ENCODE assay signal across 22 mouse cellular contexts in genomic region chr14:121747360-121747759, GRCm38 (mm10). TPM values are rescaled to one million over a fixed set of nuclear protein-coding genes. Genes with fewer than 3 reads are reported as not detected.
DNase-seq lines count a peak whose midpoint lies in the region; ATAC-seq and TF ChIP-seq lines count a peak whose summit lies in the region.
"Had no signal": no experiment of that assay in that cellular context is flagged by ENCODE, and none has a peak within 500 bp of the region (broad histone marks: within the 10 kb centered on the region; RNA-seq: fewer than 3 reads in every experiment).

No protein-coding gene starts in this region.

- H3K9ac ChIP-seq in hindbrain, embryonic 12.5 days: no peak overlapping the region
- no peak overlapping the region for H3K9ac ChIP-seq in hindbrain, embryonic 14.5 days
- H3K9ac ChIP-seq in hindbrain, embryonic 13.5 days: no peak overlapping the region
- no peak overlapping the region for H3K9ac ChIP-seq in hindbrain, postnatal 0 days (replicated peaks; ENCODE audit: low read length)
- H3K9ac ChIP-seq in kidney, postnatal 0 days (ENCODE audit: low read depth, low read length): no peak overlapping the region
- H3K9ac ChIP-seq in neural tube, embryonic 12.5 days: no peak overlapping the region
- H3K9ac ChIP-seq in neural tube, embryonic 15.5 days (replicated peaks): no peak overlapping the region

- no peak for DNase-seq in hindbrain, embryonic 14.5 days (ENCODE audit: low spot score)
- DNase-seq in hindbrain, postnatal 0 days (ENCODE audit: low spot score): no peak
- no peak for DNase-seq in kidney, postnatal 0 days (ENCODE audit: low spot score)
- DNase-seq in kidney, postnatal 36 days: no peak
- DNase-seq: adrenal gland, adult 2 months; adrenal gland, adult 8-10 months; adrenal gland, postnatal 10 days; adrenal gland, postnatal 14 days; adrenal gland, postnatal 25 days; adrenal gland, postnatal 36 days; B cell, adult 2 months; cerebellum, adult 11 months; cerebellum, adult 11-12 months had no signal

- H3K36me3 ChIP-seq in hindbrain, embryonic 12.5 days: no peaks in the 10 kb centered on the region
- no peaks in the 10 kb centered on the region for H3K36me3 ChIP-seq in hindbrain, embryonic 14.5 days (replicated peaks; ENCODE audit: control insufficient read depth, insufficient read depth)
- H3K36me3 ChIP-seq in hindbrain, embryonic 13.5 days: no peaks in the 10 kb centered on the region
- H3K36me3 ChIP-seq in hindbrain, postnatal 0 days (ENCODE audit: insufficient read depth, low read length): no peaks in the 10 kb centered on the region
- no peaks in the 10 kb centered on the region for H3K36me3 ChIP-seq in kidney, postnatal 0 days (ENCODE audit: insufficient read depth, low read length)
- H3K36me3 ChIP-seq in neural tube, embryonic 12.5 days: no peaks in the 10 kb centered on the region
- no peaks in the 10 kb centered on the region for H3K36me3 ChIP-seq in neural tube, embryonic 15.5 days
- H3K36me3 ChIP-seq: G1E had no signal

- no peak overlapping the region for H3K4me3 ChIP-seq in hindbrain, embryonic 12.5 days
- no peak overlapping the region for H3K4me3 ChIP-seq in hindbrain, embryonic 14.5 days (replicated peaks; ENCODE audit: low read length)
- H3K4me3 ChIP-seq in hindbrain, embryonic 13.5 days: no peak overlapping the region
- H3K4me3 ChIP-seq in hindbrain, postnatal 0 days (ENCODE audit: low read length): no peak overlapping the region
- H3K4me3 ChIP-seq in kidney, postnatal 0 days (replicated peaks; ENCODE audit: low read depth, low read length): no peak overlapping the region
- H3K4me3 ChIP-seq in neural tube, embryonic 12.5 days: no peak overlapping the region
- no peak overlapping the region for H3K4me3 ChIP-seq in neural tube, embryonic 15.5 days (replicated peaks)

- 80% methylated on average over 7 of the region's 7 CpGs for WGBS in hindbrain, embryonic 12.5 days
- WGBS in hindbrain, embryonic 14.5 days: 63% methylated on average over 7 of the region's 7 CpGs
- 65% methylated on average over 7 of the region's 7 CpGs for WGBS in hindbrain, embryonic 13.5 days
- 69% methylated on average over 7 of the region's 7 CpGs for WGBS in hindbrain, postnatal 0 days
- WGBS in kidney, postnatal 0 days: 61% methylated on average over 7 of the region's 7 CpGs
- 79% methylated on average over 7 of the region's 7 CpGs for WGBS in neural tube, embryonic 12.5 days
- WGBS in neural tube, embryonic 15.5 days: 68% methylated on average over 7 of the region's 7 CpGs

- peaks cover 9% of the 10 kb centered on the region; the same call in 1 of the 2 replicates for H3K4me1 ChIP-seq in hindbrain, embryonic 12.5 days
- H3K4me1 ChIP-seq in hindbrain, embryonic 14.5 days (replicated peaks; ENCODE audit: control insufficient read depth, insufficient read depth, low read length): no peaks in the 10 kb centered on the region
- H3K4me1 ChIP-seq in hindbrain, embryonic 13.5 days (replicated peaks): peaks cover 23% of the 10 kb centered on the region
- H3K4me1 ChIP-seq in hindbrain, postnatal 0 days (ENCODE audit: insufficient read depth, low read length): no peaks in the 10 kb centered on the region
- no peaks in the 10 kb centered on the region for H3K4me1 ChIP-seq in kidney, postnatal 0 days (replicated peaks; ENCODE audit: insufficient read depth, low read length)
- 0 out of 2 replicates have a peak, but pooled peaks cover 3% of the 10 kb centered on the region for H3K4me1 ChIP-seq in neural tube, embryonic 12.5 days
- peaks cover 33% of the 10 kb centered on the region for H3K4me1 ChIP-seq in neural tube, embryonic 15.5 days

- H3K9me3 ChIP-seq in hindbrain, embryonic 12.5 days (replicated peaks): no peaks in the 10 kb centered on the region
- H3K9me3 ChIP-seq in hindbrain, embryonic 14.5 days (ENCODE audit: control insufficient read depth, low read length): no peaks in the 10 kb centered on the region
- H3K9me3 ChIP-seq in hindbrain, embryonic 13.5 days: no peaks in the 10 kb centered on the region
- no peaks in the 10 kb centered on the region for H3K9me3 ChIP-seq in hindbrain, postnatal 0 days (ENCODE audit: low read length)
- H3K9me3 ChIP-seq in kidney, postnatal 0 days (replicated peaks; ENCODE audit: low read length): no peaks in the 10 kb centered on the region
- no peaks in the 10 kb centered on the region for H3K9me3 ChIP-seq in neural tube, embryonic 12.5 days
- H3K9me3 ChIP-seq in neural tube, embryonic 15.5 days (replicated peaks): no peaks in the 10 kb centered on the region
- H3K9me3 ChIP-seq: G1E had no signal

- no peak overlapping the region for H3K4me2 ChIP-seq in hindbrain, embryonic 12.5 days (replicated peaks)
- no peak overlapping the region for H3K4me2 ChIP-seq in hindbrain, embryonic 14.5 days (replicated peaks)
- no peak overlapping the region for H3K4me2 ChIP-seq in hindbrain, embryonic 13.5 days
- H3K4me2 ChIP-seq in hindbrain, postnatal 0 days (ENCODE audit: low read depth, low read length): no peak overlapping the region
- no peak overlapping the region for H3K4me2 ChIP-seq in kidney, postnatal 0 days (ENCODE audit: low read length)
- H3K4me2 ChIP-seq in neural tube, embryonic 12.5 days (replicated peaks): no peak overlapping the region
- no peak overlapping the region for H3K4me2 ChIP-seq in neural tube, embryonic 15.5 days

- ATAC-seq in hindbrain, embryonic 12.5 days (ENCODE audit: low FRiP score): peak; percentile 68; the same call in 1 of the 2 replicates
- no peak for ATAC-seq in hindbrain, embryonic 14.5 days (ENCODE audit: low FRiP score)
- ATAC-seq in hindbrain, embryonic 13.5 days (ENCODE audit: low FRiP score): peak; percentile 24; the same call in 1 of the 2 replicates
- no peak for ATAC-seq in hindbrain, postnatal 0 days
- 0 out of 2 replicates have a peak, but pooled peaks have one; percentile 33 for ATAC-seq in kidney, postnatal 0 days (replicated peaks; ENCODE audit: low FRiP score, low read depth)
- peak; percentile 53; the same call in 1 of the 2 replicates for ATAC-seq in neural tube, embryonic 12.5 days (ENCODE audit: low FRiP score, low read depth)
- ATAC-seq in neural tube, embryonic 15.5 days (ENCODE audit: low FRiP score): no peak
- ATAC-seq: activated CD4-positive, CD25-positive, alpha-beta regulatory T cell, adult 4 months; CD4-positive, CD25-positive, alpha-beta regulatory T cell, adult 4 months; Patski had no signal

- TF ChIP-seq CTCF in hindbrain, postnatal 0 days (IDR thresholded peaks at IDR 0.05; ENCODE audit: low read depth): no peak
- TF ChIP-seq CTCF in kidney, postnatal 0 days (IDR thresholded peaks at IDR 0.05; ENCODE audit: low read depth): no peak

- no peak overlapping the region for H3K27ac ChIP-seq in hindbrain, embryonic 12.5 days
- H3K27ac ChIP-seq in hindbrain, embryonic 14.5 days: no peak overlapping the region
- no peak overlapping the region for H3K27ac ChIP-seq in hindbrain, embryonic 13.5 days
- no peak overlapping the region for H3K27ac ChIP-seq in hindbrain, postnatal 0 days
- H3K27ac ChIP-seq in kidney, postnatal 0 days: no peak overlapping the region
- H3K27ac ChIP-seq in neural tube, embryonic 12.5 days: no peak overlapping the region
- no peak overlapping the region for H3K27ac ChIP-seq in neural tube, embryonic 15.5 days (replicated peaks)

- H3K27me3 ChIP-seq in hindbrain, embryonic 12.5 days: no peaks in the 10 kb centered on the region
- H3K27me3 ChIP-seq in hindbrain, embryonic 14.5 days (ENCODE audit: control insufficient read depth, insufficient read depth, low read length): no peaks in the 10 kb centered on the region
- 0 out of 2 replicates have a peak, but pooled peaks cover under 1% of the 10 kb centered on the region for H3K27me3 ChIP-seq in hindbrain, embryonic 13.5 days
- H3K27me3 ChIP-seq in hindbrain, postnatal 0 days (ENCODE audit: insufficient read depth, low read length): no peaks in the 10 kb centered on the region
- no peaks in the 10 kb centered on the region for H3K27me3 ChIP-seq in kidney, postnatal 0 days (ENCODE audit: insufficient read depth, low read length)
- H3K27me3 ChIP-seq in neural tube, embryonic 12.5 days (replicated peaks): no peaks in the 10 kb centered on the region
- no peaks in the 10 kb centered on the region for H3K27me3 ChIP-seq in neural tube, embryonic 15.5 days (replicated peaks)
- H3K27me3 ChIP-seq: CH12.LX, Patski had no signal

RNA-seq across cellular contexts. Expression of gene Dock9, which starts 50.3 kb away (rescaled TPM):
- 6.2 and 7.1 TPM in 2 replicates for polyA plus RNA-seq in hindbrain, embryonic 12.5 days (2016; fragmentation: Nextera tagmentation; extraction: Ambion mirVana)
- 15.4 and 16.2 TPM in 2 replicates for polyA plus RNA-seq in hindbrain, embryonic 14.5 days (2014; fragmentation: Nextera tagmentation; extraction: Ambion mirVana)
- 6.2 and 7.3 TPM in 2 replicates for polyA plus RNA-seq in hindbrain, embryonic 13.5 days (2015; fragmentation: Nextera tagmentation; extraction: Ambion mirVana)
- total RNA-seq in hindbrain, postnatal 0 days (2014; rRNA removed): 46.0 and 51.3 TPM in 2 replicates
- polyA plus RNA-seq in hindbrain, postnatal 0 days (2015; fragmentation: Nextera tagmentation; extraction: Ambion mirVana): 11.7 and 12.7 TPM in 2 replicates
- polyA plus RNA-seq in kidney, postnatal 0 days (2015; fragmentation: Nextera tagmentation; extraction: Ambion mirVana): 11.1 TPM in 2 replicates
- 4.5 and 4.6 TPM in 2 replicates for polyA plus RNA-seq in neural tube, embryonic 12.5 days (2016; fragmentation: Nextera tagmentation; extraction: Ambion mirVana)
- polyA plus RNA-seq in neural tube, embryonic 15.5 days (2015; fragmentation: Nextera tagmentation; extraction: Ambion mirVana): 9.7 and 10.8 TPM in 2 replicates

Comparison
In these comparisons a context has a peak if more than half of its experiments do, and no peak if none do; other contexts are left out.
1. ATAC-seq: peak in hindbrain, embryonic 12.5 days (single experiment), hindbrain, embryonic 13.5 days (single experiment), kidney, postnatal 0 days (single experiment) and neural tube, embryonic 12.5 days (single experiment); none in hindbrain, embryonic 14.5 days (single experiment), hindbrain, postnatal 0 days (single experiment) and neural tube, embryonic 15.5 days (single experiment).